Mouse (Mus musculus) embryonic facial prominence, embryonic 11.5 days (tissue): ENCODE data around the gene Mepe. TPM values are rescaled to one million over a fixed set of nuclear protein-coding genes. Genes with fewer than 3 reads are reported as not detected.

ENCODE experiments used
- ATAC-seq: fragments of 200-750 bp; cut with Nextera tagmentation; replicated peaks from 2 replicates; pipeline ENCODE4 v1.8.0; 2017; ENCODE audit warnings: low read depth; ENCODE audit not compliant: insufficient number of reproducible peaks, low FRiP score, low TSS enrichment
- DNase-seq: peaks from one replicate; pipeline ENCODE4 v3.0.0-alpha.2; 2015; ENCODE audit warnings: low spot score
- H3K27ac ChIP-seq: fragments of 300-500 bp; sonication (generic); replicated peaks from 2 replicates; pipeline ENCODE4 v1.5.1; 2014; ENCODE audit warnings: mild to moderate bottlenecking, low read depth, low read length, control low read depth
- H3K27me3 ChIP-seq: fragments of 300-500 bp; sonication (generic); 2 replicates; pipeline ENCODE4 v1.6.1; 2014; ENCODE audit warnings: mild to moderate bottlenecking, low read length, moderate library complexity, mixed read lengths; ENCODE audit not compliant: control insufficient read depth, insufficient read depth
- H3K36me3 ChIP-seq: fragments of 300-500 bp; sonication (generic); replicated peaks from 2 replicates; pipeline ENCODE4 v1.6.1; 2014; ENCODE audit warnings: low read depth, mild to moderate bottlenecking, low read length, moderate library complexity, mixed read lengths; ENCODE audit not compliant: control insufficient read depth, insufficient read depth
- H3K4me1 ChIP-seq: fragments of 300-500 bp; sonication (generic); 2 replicates; pipeline ENCODE4 v1.6.1; 2014; ENCODE audit warnings: low read length, mixed read lengths; ENCODE audit not compliant: control insufficient read depth, insufficient read depth
- H3K4me2 ChIP-seq: fragments of 300-500 bp; sonication (generic); 2 replicates; pipeline ENCODE4 v1.6.1; 2014; ENCODE audit warnings: low read depth, mild to moderate bottlenecking, control low read depth, low read length, moderate library complexity
- H3K4me3 ChIP-seq: fragments of 300-500 bp; sonication (generic); 2 replicates; pipeline ENCODE4 v1.5.1; 2014; ENCODE audit warnings: low read depth, low read length, control low read depth
- H3K9ac ChIP-seq: fragments of 300-500 bp; sonication (generic); replicated peaks from 2 replicates; pipeline ENCODE4 v1.6.1; 2014; ENCODE audit warnings: mild to moderate bottlenecking, control low read depth, low read length
- H3K9me3 ChIP-seq: fragments of 300-500 bp; sonication (generic); replicated peaks from 2 replicates; pipeline ENCODE4 v1.6.1; 2016; ENCODE audit warnings: mild to moderate bottlenecking, low read length, inconsistent platforms, mixed read lengths; ENCODE audit not compliant: control insufficient read depth
- WGBS: fragments of 180-500 bp; shearing (Covaris S2); extraction: QIAGEN DNeasy Blood & Tissue Kit; methylation state at CpG from one replicate; pipeline ENCODE4 v1.1.7; 2014; 5-methylcytosine and 5-hydroxymethylcytosine counted together
- polyA plus RNA-seq: library from polyadenylated mRNA; unstranded; fragments of >200 nt; fragmentation: Nextera tagmentation; extraction: Ambion mirVana; gene quantifications from 2 replicates; pipeline ENCODE4 v1.2.1, GENCODE M21; 2014

Gene Mepe
- polyA plus RNA-seq, result not detected in 2 replicates

GRCm38 (mm10) chr5:104325029-104325428, at the start of gene Mepe:
TSS of gene Mepe (plus strand) at chr5:104325329.
- H3K9me3 ChIP-seq, result no peaks in the 10 kb centered on the region
- no peak within 1 kb of the TSS for H3K27ac ChIP-seq
- no peak for DNase-seq
- no peak within 1 kb of the TSS for H3K4me3 ChIP-seq
- no peak within 1 kb of the TSS for H3K9ac ChIP-seq
- no peak for ATAC-seq
- no peaks in the 10 kb centered on the region for H3K27me3 ChIP-seq
- H3K4me2 ChIP-seq, result no peak within 1 kb of the TSS
- H3K36me3 ChIP-seq, result no peaks in the 10 kb centered on the region
- WGBS, result 88% methylated on average over 6 of the region's 6 CpGs
- no peaks in the 10 kb centered on the region for H3K4me1 ChIP-seq

DNA sequence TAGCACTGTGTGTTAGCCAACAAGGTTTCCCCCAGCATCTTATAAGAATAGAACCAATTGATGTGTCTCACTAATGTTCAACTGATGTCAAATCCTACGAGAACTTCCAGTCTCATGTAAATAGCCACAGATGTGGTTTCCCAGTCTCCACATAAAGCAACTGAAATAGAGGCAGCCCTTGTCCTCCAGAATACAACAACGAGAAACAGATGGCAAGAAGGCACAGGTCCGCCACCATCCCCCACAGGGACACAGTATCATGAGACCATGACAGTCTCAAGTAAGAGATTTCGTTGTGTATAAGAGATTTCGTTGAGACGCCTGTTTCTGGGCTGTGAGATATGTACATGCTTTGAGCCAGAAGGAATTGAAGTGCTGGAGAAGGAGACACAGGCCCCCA, 30.9 kb upstream of the Mepe start:
- no peaks in the 10 kb centered on the region for H3K4me1 ChIP-seq
- no peak for ATAC-seq

GRCm38 (mm10) chr5:104298994-104299393, 26.1 kb upstream of the Mepe start, which contains the start of gene Ibsp:
TSS of gene Ibsp (plus strand) at chr5:104299171.
- Histone ChIP-seq H3K4me1 (no peaks in the 10 kb centered on the region), H3K27me3 (no peaks in the 10 kb centered on the region), H3K9me3 (no peaks in the 10 kb centered on the region), H3K9ac (no peak within 1 kb of the TSS), H3K36me3 (no peaks in the 10 kb centered on the region), H3K4me2 (no peak within 1 kb of the TSS), H3K27ac (no peak within 1 kb of the TSS), H3K4me3 (no peak within 1 kb of the TSS)
- no peak for DNase-seq
- WGBS, result 59% methylated on average over 6 of the region's 6 CpGs
- ATAC-seq, result no peak

More for the DNA sequence above, 30.9 kb upstream of the Mepe start:
- no peaks in the 10 kb centered on the region for H3K9me3 ChIP-seq
- peak; percentile 68 for DNase-seq
- H3K9ac ChIP-seq, result no peak overlapping the region
- no peak overlapping the region for H3K4me2 ChIP-seq
- H3K36me3 ChIP-seq, result no peaks in the 10 kb centered on the region
- H3K27me3 ChIP-seq, result no peaks in the 10 kb centered on the region
- H3K27ac ChIP-seq, result no peak overlapping the region
- 31% methylated on average over 6 of the region's 6 CpGs for WGBS
- H3K4me3 ChIP-seq, result no peak overlapping the region

DNA sequence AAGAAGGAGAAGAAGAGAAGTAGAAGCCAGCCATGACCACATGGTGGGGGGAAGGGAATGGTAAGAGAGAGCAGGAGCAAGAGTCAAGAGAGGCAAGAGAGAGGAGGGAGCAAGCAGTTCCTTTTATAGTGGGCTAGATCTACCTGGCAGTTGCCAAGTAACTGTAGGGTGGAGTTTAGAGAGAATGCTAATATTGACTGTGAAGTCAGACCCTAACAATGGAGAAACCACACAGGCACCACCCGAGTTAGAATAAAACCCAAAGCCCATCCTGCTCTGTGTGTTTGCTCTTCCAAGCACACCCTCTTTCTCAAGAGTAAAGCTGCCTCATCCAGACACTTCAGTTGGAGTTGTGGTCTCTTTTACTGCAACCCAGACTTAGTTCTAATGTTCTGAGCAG, 11.1 kb upstream of the Mepe start:
- Histone ChIP-seq H3K27ac (no peak overlapping the region), H3K4me1 (no peaks in the 10 kb centered on the region), H3K9ac (no peak overlapping the region), H3K4me3 (no peak overlapping the region), H3K9me3 (no peaks in the 10 kb centered on the region), H3K27me3 (no peaks in the 10 kb centered on the region), H3K4me2 (no peak overlapping the region), H3K36me3 (no peaks in the 10 kb centered on the region)
- WGBS, result 76% methylated on average over 1 of the region's 1 CpGs
- ATAC-seq, result no peak
- no peak for DNase-seq

GRCm38 (mm10) chr5:104326884-104327283, 1.8 kb downstream of the Mepe start:
- no peak overlapping the region for H3K9ac ChIP-seq
- H3K36me3 ChIP-seq, result no peaks in the 10 kb centered on the region
- ATAC-seq, result no peak
- WGBS, result 68% methylated on average over 4 of the region's 4 CpGs
- no peak overlapping the region for H3K27ac ChIP-seq
- H3K27me3 ChIP-seq, result no peaks in the 10 kb centered on the region
- no peak for DNase-seq
- H3K4me3 ChIP-seq, result no peak overlapping the region
- H3K9me3 ChIP-seq, result no peaks in the 10 kb centered on the region
- no peaks in the 10 kb centered on the region for H3K4me1 ChIP-seq
- no peak overlapping the region for H3K4me2 ChIP-seq

- ATAC-seq (no peak), DNase-seq (no peak)
- no peak overlapping the region for H3K27ac ChIP-seq
- WGBS, result 85% methylated on average over 8 of the region's 8 CpGs
- no peaks in the 10 kb centered on the region for H3K36me3 ChIP-seq
- H3K9me3 ChIP-seq, result no peaks in the 10 kb centered on the region
- H3K4me2 ChIP-seq, result no peak overlapping the region
- H3K4me1 ChIP-seq, result no peaks in the 10 kb centered on the region
- H3K4me3 ChIP-seq, result no peak overlapping the region
- no peaks in the 10 kb centered on the region for H3K27me3 ChIP-seq
- H3K9ac ChIP-seq, result no peak overlapping the region
These were observed 2.3 kb downstream of the Mepe start for GRCm38 (mm10) chr5:104327389-104327788.

- Histone ChIP-seq H3K4me2 (no peak overlapping the region), H3K9me3 (no peaks in the 10 kb centered on the region), H3K4me3 (no peak overlapping the region), H3K36me3 (no peaks in the 10 kb centered on the region), H3K4me1 (no peaks in the 10 kb centered on the region), H3K27ac (no peak overlapping the region), H3K9ac (no peak overlapping the region), H3K27me3 (no peaks in the 10 kb centered on the region)
- DNase-seq (no peak), ATAC-seq (peak; percentile 44; the same call in 1 of the 2 replicates)
These were observed 2.7 kb downstream of the Mepe start for GRCm38 (mm10) chr5:104327876-104328275.

GRCm38 (mm10) chr5:104328317-104328850, 3.3 kb downstream of the Mepe start:
- Histone ChIP-seq H3K4me2 (no peak overlapping the region), H3K9me3 (no peaks in the 10 kb centered on the region), H3K4me1 (no peaks in the 10 kb centered on the region), H3K36me3 (no peaks in the 10 kb centered on the region), H3K27me3 (no peaks in the 10 kb centered on the region), H3K4me3 (no peak overlapping the region), H3K27ac (no peak overlapping the region), H3K9ac (no peak overlapping the region)
- WGBS, result 78% methylated on average over 4 of the region's 4 CpGs
- no peak for DNase-seq
- peak; percentile 74 for ATAC-seq
